Mouse (Mus musculus): ENCODE data around the gene Trim67. TPM values are rescaled to one million over a fixed set of nuclear protein-coding genes. Genes with fewer than 3 reads are reported as not detected.

Trim67 gene
- polyA plus RNA-seq, 1 experiment from 2014 or later, result 0.03 TPM

- Histone ChIP-seq H3K4me1 (no peaks in the 10 kb centered on the region), H3K27me3 (0 out of 2 replicates have a peak, but pooled peaks cover 3% of the 10 kb centered on the region), H3K9me3 (peaks cover 12% of the 10 kb centered on the region; the same call in 1 of the 2 replicates), H3K4me2 (replicated peaks) (no peak overlapping the region), H3K36me3 (no peaks in the 10 kb centered on the region), H3K4me3 (no peak overlapping the region), H3K27ac (no peak overlapping the region), H3K9ac (no peak overlapping the region)
- 70% methylated on average over 6 of the region's 6 CpGs for WGBS
- no peak for ATAC-seq (ENCODE audit: low FRiP score, low read depth)
Measured at GRCm38 (mm10) chr8:124819612-124820115, 26.8 kb downstream of the Trim67 start.

- Histone ChIP-seq H3K4me1 (no peaks in the 10 kb centered on the region), H3K4me3 (no peak overlapping the region), H3K9me3 (peaks cover 12% of the 10 kb centered on the region; the same call in 1 of the 2 replicates), H3K9ac (no peak overlapping the region), H3K27ac (no peak overlapping the region), H3K27me3 (0 out of 2 replicates have a peak, but pooled peaks cover 3% of the 10 kb centered on the region), H3K4me2 (replicated peaks) (no peak overlapping the region), H3K36me3 (no peaks in the 10 kb centered on the region)
- ATAC-seq (ENCODE audit: low FRiP score, low read depth), result no peak
- 52% methylated on average over 11 of the region's 11 CpGs for WGBS
Measured at GRCm38 (mm10) chr8:124820125-124820524, 27.2 kb downstream of the Trim67 start.

DNA sequence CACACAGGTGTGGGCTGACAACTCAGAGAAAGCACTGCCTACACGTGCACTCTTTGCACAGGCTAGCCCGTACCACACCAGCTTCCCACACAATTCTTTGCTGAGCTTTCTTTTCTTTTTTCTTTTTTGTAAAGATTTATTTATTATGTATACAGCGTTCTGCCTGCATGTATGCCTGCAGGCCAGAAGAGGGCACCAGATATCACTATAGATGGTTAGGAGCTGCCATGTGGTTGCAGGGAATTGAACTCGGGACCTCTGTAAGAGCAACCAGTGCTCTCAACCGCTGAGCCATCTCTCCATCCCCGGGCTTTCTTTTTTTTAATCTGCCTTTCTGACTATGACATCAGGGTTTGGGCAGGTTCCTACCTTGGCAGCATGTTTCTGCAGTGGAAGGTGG, 30.6 kb downstream of the Trim67 start:
- ATAC-seq (ENCODE audit: low FRiP score, low read depth), result no peak

GRCm38 (mm10) chr8:124826658-124827057, 33.8 kb downstream of the Trim67 start:
- Histone ChIP-seq H3K4me3 (no peak overlapping the region), H3K9me3 (no peaks in the 10 kb centered on the region), H3K36me3 (no peaks in the 10 kb centered on the region), H3K9ac (no peak overlapping the region), H3K27ac (no peak overlapping the region), H3K4me1 (no peaks in the 10 kb centered on the region), H3K27me3 (0 out of 2 replicates have a peak, but pooled peaks cover 10% of the 10 kb centered on the region), H3K4me2 (replicated peaks) (no peak overlapping the region)
- WGBS, result 29% methylated on average over 7 of the region's 7 CpGs
- no peak for ATAC-seq (ENCODE audit: low FRiP score, low read depth)

More for the DNA sequence above, 30.6 kb downstream of the Trim67 start:
- Histone ChIP-seq H3K27me3 (0 out of 2 replicates have a peak, but pooled peaks cover 13% of the 10 kb centered on the region), H3K4me3 (no peak overlapping the region), H3K4me1 (no peaks in the 10 kb centered on the region), H3K27ac (no peak overlapping the region), H3K36me3 (no peaks in the 10 kb centered on the region), H3K9ac (no peak overlapping the region), H3K4me2 (replicated peaks) (no peak overlapping the region), H3K9me3 (no peaks in the 10 kb centered on the region)
- 86% methylated on average over 6 of the region's 6 CpGs for WGBS

- ATAC-seq (ENCODE audit: low FRiP score, low read depth), result no peak
- H3K27me3 ChIP-seq, result 0 out of 2 replicates have a peak, but pooled peaks cover 10% of the 10 kb centered on the region
- H3K27ac ChIP-seq, result no peak overlapping the region
- H3K9ac ChIP-seq, result no peak overlapping the region
- no peak overlapping the region for H3K4me2 ChIP-seq (replicated peaks)
- H3K36me3 ChIP-seq, result no peaks in the 10 kb centered on the region
- under 1% methylated on average over 5 of the region's 5 CpGs for WGBS
- H3K4me3 ChIP-seq, result no peak overlapping the region
- H3K9me3 ChIP-seq, result no peaks in the 10 kb centered on the region
- no peaks in the 10 kb centered on the region for H3K4me1 ChIP-seq
Measured at GRCm38 (mm10) chr8:124827387-124827786, 34.5 kb downstream of the Trim67 start.

DNA sequence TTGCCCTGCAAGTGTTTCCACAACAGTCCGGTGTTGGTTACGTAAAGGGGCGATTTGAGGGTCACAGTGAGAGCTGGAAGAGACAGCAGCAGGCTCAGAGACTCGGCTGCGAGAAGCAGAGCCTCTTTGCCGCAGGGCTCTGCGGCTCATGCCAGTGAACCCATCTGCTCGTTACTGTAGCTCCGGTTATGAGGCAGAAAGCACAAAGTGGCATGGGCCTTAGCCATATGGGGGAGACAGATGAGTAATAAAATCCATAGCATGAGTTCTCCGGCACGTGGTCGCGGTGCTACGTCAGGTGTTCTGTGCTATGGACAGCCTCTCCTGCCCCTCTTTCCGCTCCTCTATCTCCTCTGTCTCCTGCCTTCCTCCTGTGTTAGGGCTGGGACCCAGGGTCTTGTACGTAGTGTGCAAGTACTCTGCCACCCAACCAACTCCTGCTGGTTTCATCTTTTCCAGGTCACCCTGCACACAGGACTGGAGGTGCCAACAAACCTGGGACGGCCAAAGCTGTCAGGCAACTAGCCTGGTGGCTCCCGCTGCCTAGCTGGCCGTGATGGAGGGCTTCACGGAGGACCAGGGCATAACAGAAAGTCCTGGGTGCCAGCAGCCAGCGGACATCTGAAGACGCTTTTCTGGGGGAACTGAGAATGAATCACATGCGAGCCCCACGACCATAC, 35.8 kb downstream of the Trim67 start:
- Histone ChIP-seq H3K4me1 (no peaks in the 10 kb centered on the region), H3K4me2 (replicated peaks) (no peak overlapping the region), H3K27me3 (0 out of 2 replicates have a peak, but pooled peaks cover 10% of the 10 kb centered on the region), H3K4me3 (no peak overlapping the region), H3K9me3 (no peaks in the 10 kb centered on the region), H3K9ac (no peak overlapping the region), H3K27ac (no peak overlapping the region), H3K36me3 (no peaks in the 10 kb centered on the region)
- WGBS, result 75% methylated on average over 24 of the region's 24 CpGs
- no peak for ATAC-seq (ENCODE audit: low FRiP score, low read depth)

GRCm38 (mm10) chr8:124830050-124830449, 37.2 kb downstream of the Trim67 start:
- ATAC-seq (ENCODE audit: low FRiP score, low read depth), result no peak
- Histone ChIP-seq H3K4me3 (no peak overlapping the region), H3K4me1 (peaks cover 11% of the 10 kb centered on the region), H3K27me3 (0 out of 2 replicates have a peak, but pooled peaks cover 10% of the 10 kb centered on the region), H3K9me3 (no peaks in the 10 kb centered on the region), H3K27ac (no peak overlapping the region), H3K9ac (no peak overlapping the region), H3K4me2 (replicated peaks) (no peak overlapping the region), H3K36me3 (no peaks in the 10 kb centered on the region)
- 79% methylated on average over 13 of the region's 13 CpGs for WGBS

- H3K9ac ChIP-seq, result no peak overlapping the region
- no peaks in the 10 kb centered on the region for H3K36me3 ChIP-seq
- no peak for ATAC-seq (ENCODE audit: low FRiP score, low read depth)
- no peak overlapping the region for H3K27ac ChIP-seq
- 77% methylated on average over 6 of the region's 6 CpGs for WGBS
- 0 out of 2 replicates have a peak, but pooled peaks cover 10% of the 10 kb centered on the region for H3K27me3 ChIP-seq
- H3K9me3 ChIP-seq, result no peaks in the 10 kb centered on the region
- no peak overlapping the region for H3K4me3 ChIP-seq
- no peak overlapping the region for H3K4me2 ChIP-seq (replicated peaks)
- H3K4me1 ChIP-seq, result peaks cover 11% of the 10 kb centered on the region
Measured at GRCm38 (mm10) chr8:124831531-124831930, 38.6 kb downstream of the Trim67 start.

GRCm38 (mm10) chr8:124831941-124832340, 39.0 kb downstream of the Trim67 start:
- Histone ChIP-seq H3K27ac (no peak overlapping the region), H3K27me3 (0 out of 2 replicates have a peak, but pooled peaks cover 6% of the 10 kb centered on the region), H3K36me3 (no peaks in the 10 kb centered on the region), H3K4me1 (peaks cover 11% of the 10 kb centered on the region), H3K4me3 (no peak overlapping the region), H3K9me3 (no peaks in the 10 kb centered on the region), H3K9ac (no peak overlapping the region), H3K4me2 (replicated peaks) (no peak overlapping the region)
- 85% methylated on average over 6 of the region's 6 CpGs for WGBS
- ATAC-seq (ENCODE audit: low FRiP score, low read depth), result no peak

DNA sequence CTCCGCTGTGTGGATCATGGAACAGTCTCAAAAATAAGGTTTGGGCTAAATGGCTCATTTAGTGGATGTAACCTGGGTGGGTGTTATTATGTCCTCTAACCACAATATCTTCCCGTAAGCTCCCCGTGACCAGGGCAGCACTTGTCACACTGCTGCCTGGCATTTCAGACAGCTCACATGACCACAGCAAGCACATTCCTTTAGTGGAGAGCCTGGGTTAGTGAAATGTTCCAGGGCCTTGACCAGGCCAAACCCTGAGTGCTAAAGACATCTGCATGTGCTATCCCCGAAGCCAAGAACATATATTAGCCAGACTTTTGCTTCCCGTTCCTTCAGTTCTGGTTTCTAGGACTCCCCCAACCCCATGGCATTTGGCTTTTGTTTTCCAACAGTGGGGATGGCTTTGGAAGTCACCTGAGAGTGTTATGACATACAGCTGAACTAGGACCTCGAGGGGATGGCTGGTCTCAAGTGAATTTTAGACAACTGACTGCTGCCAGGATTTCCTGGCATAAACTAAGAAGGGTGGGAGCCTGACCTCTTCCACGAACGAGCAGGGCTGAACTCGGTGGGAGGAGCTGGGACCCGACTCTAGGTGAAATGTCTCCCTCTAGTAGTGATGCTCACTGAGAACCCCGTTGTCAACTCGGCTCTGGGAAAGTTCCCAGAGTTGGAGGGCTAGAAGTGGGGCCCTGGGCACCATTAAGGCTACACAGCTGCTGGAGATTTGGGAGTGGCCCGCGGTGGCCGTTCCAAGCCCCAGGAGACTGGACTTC, 40.7 kb downstream of the Trim67 start:
- Histone ChIP-seq H3K4me3 (peak overlapping the region; percentile 3; the same call in 1 of the 2 replicates), H3K27ac (no peak overlapping the region), H3K9ac (0 out of 2 replicates have a peak overlapping the region, but pooled peaks have one; percentile 13), H3K27me3 (no peaks in the 10 kb centered on the region), H3K4me2 (replicated peaks) (peak overlapping the region; percentile 51), H3K4me1 (peaks cover 11% of the 10 kb centered on the region), H3K36me3 (peaks cover 13% of the 10 kb centered on the region), H3K9me3 (no peaks in the 10 kb centered on the region)
- ATAC-seq (ENCODE audit: low FRiP score, low read depth), result no peak
- WGBS, result 37% methylated on average over 15 of the region's 15 CpGs

GRCm38 (mm10) chr8:124835848-124836247, 43.0 kb downstream of the Trim67 start:
- H3K9me3 ChIP-seq, result no peaks in the 10 kb centered on the region
- H3K4me2 ChIP-seq (replicated peaks), result no peak overlapping the region
- ATAC-seq (ENCODE audit: low FRiP score, low read depth), result no peak
- peaks cover 35% of the 10 kb centered on the region for H3K36me3 ChIP-seq
- no peak overlapping the region for H3K27ac ChIP-seq
- H3K9ac ChIP-seq, result no peak overlapping the region
- peaks cover 11% of the 10 kb centered on the region for H3K4me1 ChIP-seq
- no peaks in the 10 kb centered on the region for H3K27me3 ChIP-seq
- H3K4me3 ChIP-seq, result no peak overlapping the region

DNA sequence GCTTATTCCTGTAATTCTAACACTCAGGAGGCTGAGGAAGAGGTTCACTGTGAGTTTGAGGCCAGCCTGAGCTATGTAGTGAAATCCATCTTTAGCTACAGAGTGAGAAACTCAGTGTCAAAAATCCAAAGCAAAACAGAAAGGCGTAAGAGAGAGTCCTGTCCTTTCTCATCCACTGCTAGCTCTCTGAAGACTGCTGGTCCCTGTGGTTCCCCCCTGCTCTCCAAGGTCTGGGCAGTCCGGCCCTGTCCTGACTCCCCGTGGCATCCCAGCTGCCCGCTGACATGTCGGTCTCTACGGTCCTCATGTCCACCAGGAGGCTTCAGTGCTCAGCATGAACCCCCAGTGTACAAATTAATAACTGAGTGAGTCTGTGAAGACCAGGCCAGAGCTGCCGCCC, 43.4 kb downstream of the Trim67 start:
- WGBS, result 85% methylated on average over 7 of the region's 7 CpGs

More for the DNA sequence above, 43.4 kb downstream of the Trim67 start:
- ATAC-seq (ENCODE audit: low FRiP score, low read depth), result no peak
- Histone ChIP-seq H3K36me3 (peaks cover 39% of the 10 kb centered on the region), H3K4me2 (replicated peaks) (no peak overlapping the region), H3K9ac (no peak overlapping the region), H3K9me3 (no peaks in the 10 kb centered on the region), H3K27ac (no peak overlapping the region), H3K4me3 (no peak overlapping the region), H3K4me1 (peaks cover 11% of the 10 kb centered on the region), H3K27me3 (no peaks in the 10 kb centered on the region)
